Comparison of ENCODE assay signal across 9 mouse cellular contexts in genomic region chr10:46011916-46012596, GRCm38 (mm10).
DNase-seq lines count a peak whose midpoint lies in the region; ATAC-seq and TF ChIP-seq lines count a peak whose summit lies in the region.
"Had no signal": no experiment of that assay in that cellular context is flagged by ENCODE, and none has a peak within 500 bp of the region (broad histone marks: within the 10 kb centered on the region; RNA-seq: fewer than 3 reads in every experiment).

No protein-coding gene starts in this region.

- H3K4me3 ChIP-seq in ES-Bruce4 (ENCODE audit: low read depth, low read length): no peak overlapping the region
- no peak overlapping the region for H3K4me3 ChIP-seq in lung, postnatal 0 days (ENCODE audit: low read depth, low read length)
- H3K4me3 ChIP-seq: limb, embryonic 12.5 days had no signal

- H3K27ac ChIP-seq in ES-Bruce4 (ENCODE audit: insufficient read depth, low read length): no peak overlapping the region
- H3K27ac ChIP-seq in lung, postnatal 0 days (ENCODE audit: low read length): no peak overlapping the region
- H3K27ac ChIP-seq: limb, embryonic 12.5 days had no signal

- TF ChIP-seq EP300 in ES-Bruce4 (IDR thresholded peaks at IDR 0.05; ENCODE audit: insufficient read depth, low read depth, low read length): no peak
- no peak for TF ChIP-seq EP300 in lung, postnatal 0 days (IDR thresholded peaks at IDR 0.05)

- 23% methylated on average over 12 of the region's 12 CpGs for WGBS in lung, postnatal 0 days

- no peak for TF ChIP-seq POLR2A in ES-Bruce4 (IDR thresholded peaks at IDR 0.05; ENCODE audit: insufficient read depth, low read length)

- no peaks in the 10 kb centered on the region for H3K4me1 ChIP-seq in ES-Bruce4 (ENCODE audit: control insufficient read depth, insufficient read depth, low read length)
- H3K4me1 ChIP-seq in lung, postnatal 0 days (ENCODE audit: insufficient read depth, low read depth, low read length): no peaks in the 10 kb centered on the region

- TF ChIP-seq CTCF in ES-Bruce4 (IDR thresholded peaks at IDR 0.05; ENCODE audit: low read depth, low read length): peak; percentile 82
- peak; percentile 84 for TF ChIP-seq CTCF in lung, postnatal 0 days (IDR thresholded peaks at IDR 0.05)

- DNase-seq in ZHBTc4 (ENCODE audit: low read depth, low spot score): peak; percentile 70
- DNase-seq in embryo, embryonic 10 days (ENCODE audit: low spot score): peak; percentile 87
- peak; percentile 76 for DNase-seq in layer of hippocampus, adult 11-12 months (ENCODE audit: low spot score)
- peak; percentile 64 for DNase-seq in lung, postnatal 0 days (ENCODE audit: low spot score)
- peak; percentile 82 for DNase-seq in retina, postnatal 1 day

- ATAC-seq in hematopoietic stem cell, adult 5-6 weeks (replicated peaks in 1 of 2; ENCODE audit: insufficient read depth in 1 of 2, low FRiP score in 2 of 2, low TSS enrichment in 1 of 2, low read depth in 1 of 2, poor library complexity in 2 of 2, severe bottlenecking in 2 of 2): peak; percentile 91 to 97
- peak; percentile 54 for ATAC-seq in lung, postnatal 0 days
- ATAC-seq in monocyte, adult 5-6 weeks (replicated peaks; ENCODE audit: insufficient number of reproducible peaks, low FRiP score, low TSS enrichment, poor library complexity, severe bottlenecking): no peak

- H3K9me3 ChIP-seq in ES-Bruce4 (replicated peaks; ENCODE audit: control insufficient read depth, insufficient read depth, low read length, poor library complexity, severe bottlenecking): no peaks in the 10 kb centered on the region
- H3K9me3 ChIP-seq in lung, postnatal 0 days (ENCODE audit: low read length): no peaks in the 10 kb centered on the region
- H3K9me3 ChIP-seq: limb, embryonic 12.5 days had no signal

- no peak overlapping the region for H3K4me2 ChIP-seq in lung, postnatal 0 days (replicated peaks; ENCODE audit: low read depth, low read length)
- H3K4me2 ChIP-seq: limb, embryonic 12.5 days had no signal

- no peaks in the 10 kb centered on the region for H3K27me3 ChIP-seq in ES-Bruce4 (ENCODE audit: control insufficient read depth, insufficient read depth, low read length, poor library complexity, severe bottlenecking)
- H3K27me3 ChIP-seq in lung, postnatal 0 days (replicated peaks; ENCODE audit: insufficient read depth, low read length): no peaks in the 10 kb centered on the region
- H3K27me3 ChIP-seq: limb, embryonic 12.5 days had no signal

- no peaks in the 10 kb centered on the region for H3K36me3 ChIP-seq in ES-Bruce4 (ENCODE audit: control insufficient read depth, insufficient read depth, low read length, poor library complexity, severe bottlenecking)
- no peaks in the 10 kb centered on the region for H3K36me3 ChIP-seq in lung, postnatal 0 days (ENCODE audit: insufficient read depth, low read length)
- H3K36me3 ChIP-seq: limb, embryonic 12.5 days had no signal

- H3K9ac ChIP-seq in ES-Bruce4 (ENCODE audit: low read depth, poor library complexity, severe bottlenecking): no peak overlapping the region
- H3K9ac ChIP-seq in lung, postnatal 0 days (replicated peaks; ENCODE audit: low read depth): no peak overlapping the region
- H3K9ac ChIP-seq: limb, embryonic 12.5 days had no signal
